Mouse (Mus musculus): Measurements from ENCODE around the gene Jmjd1c.
"Not testable (repeated sequence)": the region's sequence is repeated elsewhere in the genome, so short reads cannot be mapped to it uniquely, and the experiment has no call there.

Jmjd1c gene

GRCm38 (mm10) chr10:67100831-67101251, 4.9 kb downstream of the Jmjd1c start:
- DNase-seq (ENCODE audit: low spot score in 2 of 2), result no peak

DNA sequence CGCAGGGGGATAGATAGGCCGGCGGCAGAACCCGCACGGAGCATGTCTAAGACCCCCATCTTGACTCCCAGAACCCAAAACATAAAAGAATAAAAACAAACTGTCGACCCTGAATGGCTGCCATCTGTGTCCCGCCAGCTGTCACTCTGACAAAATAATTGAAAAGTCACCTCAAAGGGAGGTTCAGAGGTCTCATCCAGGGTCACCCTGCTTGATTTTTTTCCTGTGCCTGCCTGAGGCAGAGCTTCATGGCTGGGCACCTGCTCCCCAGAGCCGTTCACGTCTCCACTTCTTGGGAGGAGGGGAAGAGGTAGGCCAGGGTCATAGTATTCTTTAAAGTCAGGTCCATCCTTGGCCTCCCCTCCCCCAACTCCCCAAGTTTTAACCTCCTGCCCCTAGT, 8.6 kb downstream of the Jmjd1c start:
- no peak for DNase-seq (ENCODE audit: low spot score in 2 of 2)

- no peak for DNase-seq (ENCODE audit: low spot score in 2 of 2)
Measured at GRCm38 (mm10) chr10:67105331-67106217, 9.6 kb downstream of the Jmjd1c start.

DNA sequence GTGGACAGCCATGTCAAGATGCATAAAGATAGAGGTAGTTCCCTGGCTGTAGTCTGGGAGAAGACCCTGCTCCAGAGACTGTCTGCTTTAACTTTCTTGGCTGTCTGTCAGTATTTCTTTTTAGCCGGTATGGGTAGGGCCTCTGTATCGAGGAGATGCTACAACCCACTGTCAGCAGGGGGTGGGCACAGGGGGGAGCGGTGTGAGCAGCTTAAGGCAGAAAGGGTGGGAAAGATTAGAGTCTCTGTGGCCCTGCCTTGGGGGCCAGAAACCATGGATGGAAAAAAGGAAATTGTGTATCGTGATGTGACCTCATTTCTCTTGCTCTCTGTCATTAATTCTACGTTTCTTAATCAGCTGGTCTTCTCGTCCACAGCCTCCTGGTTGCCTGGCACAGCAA, 10.5 kb downstream of the Jmjd1c start:
- no peak for DNase-seq (ENCODE audit: low spot score in 2 of 2)

DNA sequence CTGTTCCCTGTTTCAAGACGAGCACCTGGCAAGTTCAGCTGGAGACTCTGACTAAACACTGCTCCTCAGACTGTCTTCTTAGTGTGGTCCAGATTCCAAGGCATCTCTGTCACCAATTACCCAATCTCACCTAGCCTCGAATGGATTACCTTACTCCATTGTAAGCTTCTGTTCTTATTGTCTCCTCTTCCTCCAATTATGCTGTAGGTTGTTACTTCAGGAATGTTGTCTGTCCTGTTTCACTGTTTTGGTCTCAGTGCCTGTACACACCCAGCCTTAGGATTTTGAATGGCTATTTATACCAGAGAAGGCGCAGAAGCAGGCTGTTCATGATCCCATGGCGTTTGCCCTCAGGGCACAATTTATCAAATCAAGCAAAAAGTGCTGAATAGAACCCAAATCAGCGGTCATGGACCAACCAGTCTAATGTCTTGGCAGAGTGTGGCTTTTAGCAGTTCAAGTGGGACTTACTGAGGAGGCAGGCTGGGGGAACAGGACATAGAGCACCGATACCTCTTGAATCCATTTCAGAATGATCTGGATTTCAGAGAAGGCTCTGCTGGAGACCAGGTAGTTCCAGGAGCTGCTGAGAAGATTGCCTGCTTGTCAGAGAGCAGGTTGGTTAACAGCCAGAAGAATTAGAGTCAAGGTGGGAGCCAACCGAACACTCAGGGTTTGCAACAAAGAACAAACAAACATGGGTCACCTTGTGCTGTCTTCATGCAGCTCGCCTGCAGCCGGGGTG, 11.3 kb downstream of the Jmjd1c start:
- no peak for DNase-seq (ENCODE audit: low spot score in 2 of 2)

DNA sequence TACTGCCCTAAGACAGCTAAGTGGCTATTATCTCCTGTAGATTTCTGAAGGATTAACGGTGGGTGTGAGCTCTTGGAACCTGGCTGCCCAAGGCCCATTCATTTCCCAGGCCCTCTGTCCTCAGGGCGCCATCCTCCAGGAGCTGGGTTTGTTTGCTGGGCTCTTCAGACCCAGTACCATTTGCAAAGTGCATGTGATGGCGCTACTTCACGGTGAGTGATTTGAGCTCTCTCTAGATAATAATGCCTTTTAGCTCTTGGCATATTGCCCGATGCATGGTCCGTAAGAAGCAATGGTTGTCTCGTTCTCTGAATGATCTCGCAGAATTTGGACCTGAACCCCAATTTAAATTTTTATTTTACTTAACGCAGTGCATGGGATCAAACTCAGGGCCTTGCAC, 12.2 kb downstream of the Jmjd1c start:
- no peak for DNase-seq (ENCODE audit: low spot score in 2 of 2)

DNA sequence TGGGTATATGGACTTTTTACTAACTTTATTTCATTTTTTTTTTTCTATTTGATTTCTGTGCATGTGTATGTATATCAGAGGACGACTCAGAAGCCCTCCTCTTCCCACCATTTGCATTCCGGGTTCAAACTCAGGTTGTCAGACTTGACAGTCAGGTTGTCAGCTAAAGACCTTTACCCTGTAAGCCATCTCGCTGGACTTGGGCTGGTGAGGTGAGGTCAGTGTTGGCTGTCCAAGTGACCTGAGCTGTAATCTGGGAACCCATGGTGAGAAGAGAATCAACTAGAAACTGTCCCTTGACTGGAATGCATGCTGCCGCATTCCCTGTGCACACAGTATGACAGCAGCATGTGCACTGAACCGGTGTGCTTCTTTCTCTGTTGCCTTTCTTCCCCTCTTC, 13.7 kb downstream of the Jmjd1c start:
- DNase-seq (ENCODE audit: low spot score in 2 of 2), result no peak

GRCm38 (mm10) chr10:67111044-67111798, 15.3 kb downstream of the Jmjd1c start:
- no peak for DNase-seq (ENCODE audit: low spot score in 2 of 2)

DNA sequence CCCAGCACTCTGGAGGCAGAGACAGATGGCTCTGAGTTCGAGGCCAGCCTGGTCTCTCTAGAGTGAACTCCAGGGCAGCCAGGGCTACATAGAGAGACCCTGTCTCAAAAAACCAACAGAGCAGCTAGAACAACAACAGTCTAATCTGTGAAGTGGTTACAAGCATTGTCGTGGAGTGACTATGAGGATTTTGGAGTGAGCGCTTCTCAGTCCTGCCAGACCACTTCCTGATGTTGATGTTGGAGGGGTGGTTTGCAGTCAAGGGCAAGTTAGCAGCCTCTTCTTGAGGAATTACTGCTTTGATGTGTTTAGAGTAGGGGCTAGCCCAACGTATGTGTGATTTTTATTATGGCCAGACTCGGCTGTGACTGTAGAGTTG, 15.9 kb downstream of the Jmjd1c start:
- DNase-seq (ENCODE audit: low spot score in 2 of 2), result no peak

GRCm38 (mm10) chr10:67112967-67113366, 17.0 kb downstream of the Jmjd1c start:
- DNase-seq (ENCODE audit: low spot score in 2 of 2), result not testable (repeated sequence)

DNA sequence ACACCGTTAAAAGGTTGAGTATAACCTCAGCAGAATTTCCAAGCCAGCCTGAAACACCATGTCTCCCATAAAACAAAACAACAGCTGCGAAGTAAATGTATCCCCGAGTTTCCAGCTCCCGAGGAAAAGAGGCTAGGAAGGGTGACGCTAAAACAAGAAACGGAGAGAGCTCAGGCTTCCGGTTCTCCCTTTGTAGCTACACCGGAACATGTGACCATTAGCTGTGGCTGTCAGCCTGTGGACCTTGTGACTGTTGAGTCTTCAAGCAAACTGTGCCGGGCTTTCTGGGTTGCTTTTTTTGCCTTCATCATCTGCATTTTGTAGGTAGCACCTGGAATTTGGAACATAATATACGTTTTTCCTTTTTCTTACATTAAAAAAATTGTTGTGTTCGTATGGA, 17.9 kb downstream of the Jmjd1c start:
- DNase-seq (ENCODE audit: low spot score in 2 of 2), result no peak

DNA sequence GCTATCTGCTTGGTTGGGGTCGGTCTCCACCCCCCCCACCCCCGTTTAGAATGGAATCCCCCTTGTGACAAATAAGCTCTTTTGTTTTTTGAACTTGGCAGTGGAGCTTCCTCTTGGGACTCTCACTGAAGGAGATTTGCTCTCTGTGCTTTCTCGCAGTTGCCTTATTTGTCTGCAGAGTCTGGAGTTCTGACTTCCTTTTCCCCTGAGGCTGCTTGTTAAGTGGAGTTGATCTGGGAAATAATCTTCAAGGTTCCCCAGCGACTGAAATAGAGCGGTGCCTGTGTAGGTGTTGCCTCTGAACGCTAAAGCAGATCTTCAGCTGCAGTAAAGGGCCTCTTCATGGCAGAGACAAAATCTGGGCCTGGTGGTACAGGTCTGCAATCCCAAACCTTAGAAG, 19.2 kb downstream of the Jmjd1c start:
- DNase-seq (ENCODE audit: low spot score in 2 of 2), result no peak

- no peak for DNase-seq (ENCODE audit: low spot score in 2 of 2)
Measured at GRCm38 (mm10) chr10:67115666-67116091, 19.8 kb downstream of the Jmjd1c start.

DNA sequence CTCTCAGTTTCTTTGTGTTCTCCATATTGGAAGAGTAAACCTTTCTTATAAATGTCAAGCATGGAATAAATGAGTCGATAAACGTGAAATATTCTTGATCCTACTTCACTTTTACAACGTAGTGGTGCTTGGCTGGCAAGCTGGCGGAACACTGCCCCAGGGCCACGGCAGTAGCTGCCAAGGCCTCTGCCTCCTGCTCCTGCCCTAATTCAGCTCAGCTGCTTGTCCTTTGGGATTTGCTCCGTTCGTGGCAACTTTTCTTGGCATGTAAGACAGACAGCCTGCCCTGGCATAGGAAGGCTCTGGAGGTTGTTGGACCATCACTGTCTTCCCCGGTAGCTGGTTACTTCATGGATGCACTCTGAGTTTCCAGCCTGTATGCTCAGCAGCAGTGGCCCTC, 20.3 kb downstream of the Jmjd1c start:
- no peak for DNase-seq (ENCODE audit: low spot score in 2 of 2)

- no peak for DNase-seq (ENCODE audit: low spot score in 2 of 2)
Measured at GRCm38 (mm10) chr10:67119291-67119690, 23.4 kb downstream of the Jmjd1c start.

DNA sequence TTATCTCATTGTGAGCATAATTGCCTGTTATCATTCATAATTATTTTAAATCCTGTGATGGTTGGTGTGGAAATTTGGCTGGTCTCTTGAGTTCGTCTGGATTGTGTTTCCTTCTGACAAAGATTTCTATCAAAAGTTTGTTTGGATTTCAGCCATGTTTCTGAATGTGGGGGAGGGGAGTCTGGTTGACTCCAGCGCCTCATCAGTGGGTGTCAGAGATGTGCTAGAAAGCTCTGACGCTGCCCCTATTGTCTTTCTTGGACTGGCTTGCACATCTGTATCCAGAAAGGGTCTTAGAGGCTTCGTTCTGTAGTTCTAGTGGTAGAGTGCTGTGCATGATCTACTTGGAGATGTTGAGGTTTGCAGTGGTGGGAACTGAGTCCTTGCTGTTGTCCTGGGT, 24.3 kb downstream of the Jmjd1c start:
- DNase-seq (ENCODE audit: low spot score in 2 of 2), result no peak

DNA sequence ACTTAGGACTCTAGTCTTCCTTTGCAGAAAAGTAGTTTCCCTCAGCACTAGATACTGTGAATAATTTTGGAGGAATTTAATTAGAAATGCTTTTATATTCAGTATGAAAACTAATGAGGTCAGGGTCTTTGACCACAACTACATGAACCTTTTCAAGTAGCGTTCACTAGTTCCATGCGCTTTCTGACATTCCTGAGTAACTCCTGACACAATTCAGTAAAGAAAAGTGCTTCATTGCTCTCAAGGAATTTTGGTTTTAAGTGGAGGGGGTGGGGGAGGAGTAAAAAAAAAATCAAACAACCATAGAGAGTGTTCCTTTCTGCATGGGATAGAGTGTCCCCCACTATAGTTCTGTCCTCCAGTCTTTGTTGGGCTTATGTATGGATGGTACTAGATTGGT, 24.7 kb downstream of the Jmjd1c start:
- no peak for DNase-seq (ENCODE audit: low spot score in 2 of 2)

DNA sequence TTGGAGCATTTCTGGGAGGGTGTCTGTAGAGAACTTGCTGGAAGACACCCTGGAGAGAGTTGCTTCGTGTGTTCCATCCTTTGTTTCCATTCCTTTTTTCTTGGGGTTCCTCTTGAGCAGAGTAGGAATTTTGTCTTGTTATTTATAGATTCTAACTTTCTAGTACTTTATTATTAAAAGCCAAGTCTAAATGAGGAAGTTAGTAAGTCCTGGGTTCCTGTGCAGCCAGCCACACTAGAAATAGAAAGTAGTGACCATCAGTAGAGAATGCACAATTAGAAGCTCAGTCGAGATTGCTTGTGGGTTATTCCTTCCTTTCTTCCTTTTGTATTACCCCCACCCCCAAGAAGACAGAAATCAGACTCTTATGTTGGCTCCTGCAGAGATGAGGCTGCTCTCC, 27.8 kb downstream of the Jmjd1c start:
- DNase-seq (ENCODE audit: low spot score in 2 of 2), result no peak

GRCm38 (mm10) chr10:67124156-67124555, 28.2 kb downstream of the Jmjd1c start:
- DNase-seq (ENCODE audit: low spot score in 2 of 2), result no peak

DNA sequence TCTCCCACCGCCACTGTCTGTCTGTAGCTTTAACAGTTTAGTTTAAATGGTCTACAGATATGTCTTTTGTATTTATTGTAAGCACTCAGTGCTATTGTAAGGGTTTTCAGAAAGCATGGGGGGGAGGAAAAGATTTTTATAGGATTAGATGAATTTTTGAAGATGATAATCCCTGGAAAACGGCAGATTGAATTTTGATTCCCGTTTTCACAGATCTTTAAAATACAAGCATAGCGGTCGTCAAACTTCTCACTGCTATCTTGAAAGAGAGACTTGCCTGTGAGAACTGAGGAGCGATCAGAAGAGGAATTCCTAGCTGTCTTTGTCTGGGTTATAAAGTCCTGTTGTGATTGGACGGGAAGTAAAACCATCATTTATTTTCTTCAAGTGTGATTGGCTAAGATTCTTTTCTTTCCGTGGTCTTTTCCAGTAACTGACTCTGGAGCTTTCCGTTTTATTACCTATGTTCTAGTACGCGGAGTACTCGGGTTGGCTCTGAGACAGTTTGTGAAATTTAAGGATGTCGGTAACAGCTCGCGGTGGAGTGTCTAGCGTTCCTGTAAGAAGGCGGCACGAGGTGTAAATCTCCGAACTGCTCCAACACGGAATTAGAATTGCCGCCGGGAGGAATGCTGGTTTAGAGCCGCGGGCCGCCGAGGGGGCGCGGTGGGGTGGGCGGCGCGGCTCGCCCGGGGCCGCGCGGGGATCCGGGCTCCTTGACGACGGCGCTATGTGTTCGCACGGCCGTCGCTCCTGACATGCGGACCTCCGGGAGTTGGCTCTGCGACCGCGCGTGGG, 30.3 kb downstream of the Jmjd1c start:
- no peak for DNase-seq (ENCODE audit: low spot score in 2 of 2)

Measured in spleen, postnatal 36 days (tissue).